Mouse (Mus musculus): ENCODE results near the gene Map3k11.

DNA sequence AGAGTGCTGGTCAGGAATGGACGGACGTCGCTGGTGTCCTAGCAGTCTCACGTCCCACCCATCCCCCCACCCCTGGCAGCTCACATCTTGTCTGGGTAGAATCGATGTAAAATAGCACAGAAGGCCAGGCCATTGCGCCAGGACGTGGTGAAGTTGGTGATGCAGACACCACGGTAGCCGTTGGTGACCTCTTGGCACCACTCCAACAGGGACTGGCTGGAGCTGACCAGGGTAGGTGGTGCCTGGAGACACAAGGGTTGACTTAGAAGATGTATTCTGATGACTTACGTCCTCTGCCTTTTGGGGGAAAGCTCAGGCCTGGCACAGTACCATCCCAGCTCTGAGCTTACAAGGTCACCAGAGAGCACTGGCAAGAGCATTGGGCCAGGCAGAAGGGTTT lies 28.4 kb downstream of the Map3k11 start:
- no peak for TF ChIP-seq CTCF (IDR thresholded peaks at IDR 0.05; ENCODE audit: extremely low read depth, insufficient read depth, low read length)
- TF ChIP-seq POLR2A (IDR thresholded peaks at IDR 0.05; ENCODE audit: extremely low read depth, insufficient read depth, low read length), result no peak
